Mouse (Mus musculus) embryonic facial prominence, embryonic 11.5 days (tissue): ENCODE results near the gene Spem1. TPM values are rescaled to one million over a fixed set of nuclear protein-coding genes. Genes with fewer than 3 reads are reported as not detected.
A peak's percentile ranks its signal among the peaks of the same experiment; 100 is the strongest.

Experiments used
- ATAC-seq: fragments of 200-750 bp; cut with Nextera tagmentation; replicated peaks from 2 replicates; pipeline ENCODE4 v1.8.0; 2017; ENCODE audit warnings: low read depth; ENCODE audit not compliant: insufficient number of reproducible peaks, low FRiP score, low TSS enrichment
- DNase-seq: peaks from one replicate; pipeline ENCODE4 v3.0.0-alpha.2; 2015; ENCODE audit warnings: low spot score
- H3K27ac ChIP-seq: fragments of 300-500 bp; sonication (generic); replicated peaks from 2 replicates; pipeline ENCODE4 v1.5.1; 2014; ENCODE audit warnings: mild to moderate bottlenecking, low read depth, low read length, control low read depth
- H3K27me3 ChIP-seq: fragments of 300-500 bp; sonication (generic); 2 replicates; pipeline ENCODE4 v1.6.1; 2014; ENCODE audit warnings: mild to moderate bottlenecking, low read length, moderate library complexity, mixed read lengths; ENCODE audit not compliant: control insufficient read depth, insufficient read depth
- H3K36me3 ChIP-seq: fragments of 300-500 bp; sonication (generic); replicated peaks from 2 replicates; pipeline ENCODE4 v1.6.1; 2014; ENCODE audit warnings: low read depth, mild to moderate bottlenecking, low read length, moderate library complexity, mixed read lengths; ENCODE audit not compliant: control insufficient read depth, insufficient read depth
- H3K4me1 ChIP-seq: fragments of 300-500 bp; sonication (generic); 2 replicates; pipeline ENCODE4 v1.6.1; 2014; ENCODE audit warnings: low read length, mixed read lengths; ENCODE audit not compliant: control insufficient read depth, insufficient read depth
- H3K4me2 ChIP-seq: fragments of 300-500 bp; sonication (generic); 2 replicates; pipeline ENCODE4 v1.6.1; 2014; ENCODE audit warnings: low read depth, mild to moderate bottlenecking, control low read depth, low read length, moderate library complexity
- H3K4me3 ChIP-seq: fragments of 300-500 bp; sonication (generic); 2 replicates; pipeline ENCODE4 v1.5.1; 2014; ENCODE audit warnings: low read depth, low read length, control low read depth
- H3K9ac ChIP-seq: fragments of 300-500 bp; sonication (generic); replicated peaks from 2 replicates; pipeline ENCODE4 v1.6.1; 2014; ENCODE audit warnings: mild to moderate bottlenecking, control low read depth, low read length
- H3K9me3 ChIP-seq: fragments of 300-500 bp; sonication (generic); replicated peaks from 2 replicates; pipeline ENCODE4 v1.6.1; 2016; ENCODE audit warnings: mild to moderate bottlenecking, low read length, inconsistent platforms, mixed read lengths; ENCODE audit not compliant: control insufficient read depth
- WGBS: fragments of 180-500 bp; shearing (Covaris S2); extraction: QIAGEN DNeasy Blood & Tissue Kit; methylation state at CpG from one replicate; pipeline ENCODE4 v1.1.7; 2014; 5-methylcytosine and 5-hydroxymethylcytosine counted together
- polyA plus RNA-seq: library from polyadenylated mRNA; unstranded; fragments of >200 nt; fragmentation: Nextera tagmentation; extraction: Ambion mirVana; gene quantifications from 2 replicates; pipeline ENCODE4 v1.2.1, GENCODE M21; 2014

Gene Spem1
- polyA plus RNA-seq, 1 experiment from 2014 or later: 0.27 TPM

- H3K9ac ChIP-seq: no peak overlapping the region
- H3K4me1 ChIP-seq: no peaks in the 10 kb centered on the region
- WGBS: 18% methylated on average over 16 of the region's 16 CpGs
- no peaks in the 10 kb centered on the region; the same call in 1 of the 2 replicates for H3K36me3 ChIP-seq
- H3K27me3 ChIP-seq: peaks cover 13% of the 10 kb centered on the region
- no peak overlapping the region for H3K4me2 ChIP-seq
- no peak overlapping the region for H3K27ac ChIP-seq
- no peak overlapping the region; the same call in 1 of the 2 replicates for H3K4me3 ChIP-seq
- peak; percentile 64 for DNase-seq
- ATAC-seq: peak; percentile 42; the same call in 1 of the 2 replicates
- H3K9me3 ChIP-seq: no peaks in the 10 kb centered on the region
Measured at GRCm38 (mm10) chr11:69855347-69855746, 33.4 kb upstream of the Spem1 start.

GRCm38 (mm10) chr11:69854680-69855079 is 32.7 kb upstream of the Spem1 start:
- DNase-seq: no peak
- H3K4me1 ChIP-seq: no peaks in the 10 kb centered on the region
- H3K27me3 ChIP-seq: peaks cover 13% of the 10 kb centered on the region
- H3K9me3 ChIP-seq: no peaks in the 10 kb centered on the region
- no peak overlapping the region for H3K9ac ChIP-seq
- H3K27ac ChIP-seq: no peak overlapping the region
- ATAC-seq: no peak
- 81% methylated on average over 10 of the region's 10 CpGs for WGBS
- H3K4me2 ChIP-seq: no peak overlapping the region
- H3K36me3 ChIP-seq: peaks cover 1% of the 10 kb centered on the region; the same call in 1 of the 2 replicates
- no peak overlapping the region for H3K4me3 ChIP-seq

GRCm38 (mm10) chr11:69853994-69854393 is 32.0 kb upstream of the Spem1 start:
- Histone ChIP-seq H3K9me3 (no peaks in the 10 kb centered on the region), H3K4me2 (no peak overlapping the region), H3K4me1 (no peaks in the 10 kb centered on the region), H3K36me3 (peaks cover 2% of the 10 kb centered on the region), H3K9ac (no peak overlapping the region), H3K4me3 (no peak overlapping the region), H3K27ac (no peak overlapping the region), H3K27me3 (peaks cover 11% of the 10 kb centered on the region)
- ATAC-seq (no peak), DNase-seq (no peak)
- whole genome bisulfite sequencing: 85% methylated on average over 7 of the region's 7 CpGs

- H3K27ac ChIP-seq: no peak overlapping the region
- 74% methylated on average over 8 of the region's 8 CpGs for WGBS
- H3K4me1 ChIP-seq: peaks cover 6% of the 10 kb centered on the region
Measured at GRCm38 (mm10) chr11:69850754-69851153, 28.8 kb upstream of the Spem1 start.

GRCm38 (mm10) chr11:69849884-69850283 is 27.9 kb upstream of the Spem1 start:
- no peak overlapping the region for H3K4me2 ChIP-seq
- H3K27ac ChIP-seq: no peak overlapping the region
- no peaks in the 10 kb centered on the region for H3K27me3 ChIP-seq
- H3K4me3 ChIP-seq: no peak overlapping the region
- DNase-seq (no peak), ATAC-seq (no peak)
- no peak overlapping the region for H3K9ac ChIP-seq
- H3K36me3 ChIP-seq: peaks cover 2% of the 10 kb centered on the region
- no peaks in the 10 kb centered on the region for H3K9me3 ChIP-seq
- peaks cover 6% of the 10 kb centered on the region for H3K4me1 ChIP-seq
- WGBS: 92% methylated on average over 15 of the region's 15 CpGs

More at GRCm38 (mm10) chr11:69850754-69851153, 28.8 kb upstream of the Spem1 start:
- DNase-seq (no peak), ATAC-seq (no peak)
- Histone ChIP-seq H3K27me3 (no peaks in the 10 kb centered on the region), H3K4me2 (no peak overlapping the region), H3K9me3 (no peaks in the 10 kb centered on the region), H3K4me3 (no peak overlapping the region), H3K36me3 (peaks cover 2% of the 10 kb centered on the region), H3K9ac (no peak overlapping the region)

- no peak overlapping the region for H3K9ac ChIP-seq
- H3K36me3 ChIP-seq: peaks cover 2% of the 10 kb centered on the region
- ATAC-seq: no peak
- H3K27ac ChIP-seq: no peak overlapping the region
- 88% methylated on average over 9 of the region's 9 CpGs for WGBS
- H3K4me3 ChIP-seq: no peak overlapping the region
- DNase-seq: no peak
- no peaks in the 10 kb centered on the region for H3K27me3 ChIP-seq
- H3K4me2 ChIP-seq: no peak overlapping the region
- H3K4me1 ChIP-seq: peaks cover 6% of the 10 kb centered on the region
- no peaks in the 10 kb centered on the region for H3K9me3 ChIP-seq
Measured at GRCm38 (mm10) chr11:69849128-69849527, 27.1 kb upstream of the Spem1 start.

GRCm38 (mm10) chr11:69848021-69848420 is 26.0 kb upstream of the Spem1 start:
- ATAC-seq (no peak), DNase-seq (no peak)
- H3K27me3 ChIP-seq: no peaks in the 10 kb centered on the region
- no peak overlapping the region for H3K4me3 ChIP-seq
- peaks cover 2% of the 10 kb centered on the region for H3K36me3 ChIP-seq
- H3K4me1 ChIP-seq: peaks cover 6% of the 10 kb centered on the region
- H3K27ac ChIP-seq: no peak overlapping the region
- H3K9ac ChIP-seq: no peak overlapping the region
- 95% methylated on average over 6 of the region's 6 CpGs for WGBS
- H3K9me3 ChIP-seq: no peaks in the 10 kb centered on the region
- H3K4me2 ChIP-seq: no peak overlapping the region; the same call in 1 of the 2 replicates

GRCm38 (mm10) chr11:69846738-69847688 is 25.0 kb upstream of the Spem1 start:
- peak overlapping the region; percentile 85 for H3K9ac ChIP-seq
- peak; percentile 41; the same call in 1 of the 2 replicates for ATAC-seq
- H3K36me3 ChIP-seq: peaks cover 2% of the 10 kb centered on the region
- peaks cover 6% of the 10 kb centered on the region for H3K4me1 ChIP-seq
- no peaks in the 10 kb centered on the region for H3K27me3 ChIP-seq
- peak; percentile 42 for DNase-seq
- peak overlapping the region; percentile 95 for H3K27ac ChIP-seq
- H3K9me3 ChIP-seq: no peaks in the 10 kb centered on the region
- H3K4me2 ChIP-seq: peak overlapping the region; percentile 93
- peak overlapping the region; percentile 83 for H3K4me3 ChIP-seq
- WGBS: 10% methylated on average over 37 of the region's 37 CpGs
